Mouse (Mus musculus): ENCODE data around the gene Prc1.

- no peak for TF ChIP-seq POLR2A (IDR thresholded peaks at IDR 0.05; ENCODE audit: borderline replicate concordance, insufficient read depth, low read length)
- TF ChIP-seq CTCF (IDR thresholded peaks at IDR 0.05; ENCODE audit: borderline replicate concordance, insufficient read depth, low read depth, low read length), result no peak
These were observed 2.2 kb downstream of the Prc1 start for GRCm38 (mm10) chr7:80296462-80296861.

Measured in cerebellum, adult 2 months (tissue).